Mouse (Mus musculus) cerebellum, adult 2 months (tissue): Measurements from ENCODE around the gene Gprc5d.

ENCODE experiments used
- CTCF ChIP-seq: fragments of 200-500 bp; IDR thresholded peaks from 2 replicates; pipeline ENCODE4 v1.5.1; 2011; ENCODE audit warnings: low read depth, mild to moderate bottlenecking, control low read depth, low read length, moderate library complexity, borderline replicate concordance; ENCODE audit not compliant: insufficient read depth
- POLR2A ChIP-seq: fragments of 200-500 bp; IDR thresholded peaks from 2 replicates; pipeline ENCODE4 v1.6.1; 2011; ENCODE audit warnings: low read length, control low read depth, borderline replicate concordance; ENCODE audit not compliant: insufficient read depth

DNA sequence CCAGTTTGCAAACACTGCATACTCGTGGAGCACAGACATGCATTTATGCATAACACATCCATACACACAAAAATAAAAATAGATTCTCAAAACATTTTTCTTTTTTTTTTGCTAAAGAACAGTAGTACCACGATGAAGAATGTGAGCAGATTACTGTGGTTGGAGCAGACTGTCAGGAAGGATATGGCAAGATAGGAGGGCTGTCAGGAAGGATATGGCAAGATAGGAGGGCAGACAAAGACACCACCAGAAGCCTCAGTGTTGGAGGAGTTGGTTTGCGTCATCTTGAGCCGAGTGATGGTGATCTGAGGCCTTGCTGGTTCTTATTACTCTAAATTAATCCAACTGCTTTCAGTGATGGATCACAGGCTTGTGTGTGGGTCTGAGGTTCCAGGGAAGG lies 44.8 kb upstream of the Gprc5d start:
- TF ChIP-seq POLR2A (no peak), CTCF (no peak)
